Mouse (Mus musculus) ES-Bruce4 (cell line): ENCODE measurements around the gene Klrb1f. TPM values are rescaled to one million over a fixed set of nuclear protein-coding genes. Genes with fewer than 3 reads are reported as not detected.

Experiments
- H3K27ac ChIP-seq: 2 replicates; pipeline ENCODE4 v1.5.1; 2012; ENCODE audit warnings: low read length, inconsistent platforms; ENCODE audit not compliant: insufficient read depth
- H3K27me3 ChIP-seq: 2 replicates; pipeline ENCODE4 v1.6.1; 2012; ENCODE audit warnings: mild to moderate bottlenecking, low read length, inconsistent platforms; ENCODE audit not compliant: control insufficient read depth, poor library complexity, insufficient read depth, severe bottlenecking
- H3K36me3 ChIP-seq: 2 replicates; pipeline ENCODE4 v1.6.1; 2012; ENCODE audit warnings: inconsistent platforms, mild to moderate bottlenecking, low read length, moderate library complexity; ENCODE audit not compliant: control insufficient read depth, poor library complexity, insufficient read depth, severe bottlenecking
- H3K4me1 ChIP-seq: one replicate; pipeline ENCODE4 v1.8.1; 2011; ENCODE audit warnings: low read length; ENCODE audit not compliant: control insufficient read depth, insufficient read depth
- H3K4me3 ChIP-seq: 2 replicates; pipeline ENCODE4 v1.5.1; 2011; ENCODE audit warnings: low read depth, mild to moderate bottlenecking, low read length
- H3K9ac ChIP-seq: 2 replicates; pipeline ENCODE4 v1.6.1; 2012; ENCODE audit warnings: low read depth, mild to moderate bottlenecking, inconsistent platforms; ENCODE audit not compliant: poor library complexity, severe bottlenecking
- H3K9me3 ChIP-seq: replicated peaks from 2 replicates; pipeline ENCODE4 v1.6.1; 2012; ENCODE audit warnings: mild to moderate bottlenecking, low read length, inconsistent platforms; ENCODE audit not compliant: control insufficient read depth, poor library complexity, insufficient read depth, severe bottlenecking
- CTCF ChIP-seq: IDR thresholded peaks from one replicate; pipeline ENCODE4 v1.8.1; 2011; ENCODE audit warnings: low read depth, low read length
- EP300 ChIP-seq: IDR thresholded peaks from 2 replicates; pipeline ENCODE4 v1.6.1; 2011; ENCODE audit warnings: low read depth, low read length; ENCODE audit not compliant: insufficient read depth
- POLR2A ChIP-seq: IDR thresholded peaks from one replicate; pipeline ENCODE4 v1.8.1; 2011; ENCODE audit warnings: low read length; ENCODE audit not compliant: insufficient read depth
- polyA plus RNA-seq: library from polyadenylated mRNA; stranded (reverse); fragments of >200 nt; gene quantifications from 2 replicates; pipeline ENCODE4 v1.2.4, GENCODE M21; 2011; ENCODE audit warnings: low read depth; ENCODE audit not compliant: missing spikeins, insufficient read depth, insufficient read length

The Klrb1f gene
- polyA plus RNA-seq, 1 experiment = not detected

DNA sequence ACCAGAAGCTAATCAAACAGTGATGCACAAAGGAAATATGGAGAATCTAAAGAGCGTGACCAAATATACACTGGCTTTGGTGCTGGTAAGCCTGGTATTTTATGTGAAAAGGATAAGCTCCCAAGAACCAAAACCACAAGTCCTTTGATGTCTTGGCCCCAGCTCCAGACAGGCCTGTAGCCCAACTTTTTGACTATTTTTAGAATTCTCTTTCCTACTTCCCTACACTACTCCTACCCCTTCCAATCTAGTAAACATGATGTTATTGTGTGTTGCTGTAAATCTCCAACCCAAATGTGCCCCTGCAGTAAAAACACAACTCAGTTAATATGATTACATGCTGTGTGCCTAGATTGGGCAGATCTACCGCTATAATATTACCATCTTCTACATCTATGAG lies 4.2 kb upstream of the Klrb1f start:
- no peaks in the 10 kb centered on the region for H3K36me3 ChIP-seq
- H3K9me3 ChIP-seq = peaks cover 29% of the 10 kb centered on the region
- H3K9ac ChIP-seq = no peak overlapping the region
- no peaks in the 10 kb centered on the region for H3K27me3 ChIP-seq
- peaks cover 2% of the 10 kb centered on the region for H3K4me1 ChIP-seq
- H3K4me3 ChIP-seq = no peak overlapping the region
- H3K27ac ChIP-seq = peak overlapping the region; percentile 49
- TF ChIP-seq EP300 (no peak), CTCF (no peak), POLR2A (no peak)

DNA sequence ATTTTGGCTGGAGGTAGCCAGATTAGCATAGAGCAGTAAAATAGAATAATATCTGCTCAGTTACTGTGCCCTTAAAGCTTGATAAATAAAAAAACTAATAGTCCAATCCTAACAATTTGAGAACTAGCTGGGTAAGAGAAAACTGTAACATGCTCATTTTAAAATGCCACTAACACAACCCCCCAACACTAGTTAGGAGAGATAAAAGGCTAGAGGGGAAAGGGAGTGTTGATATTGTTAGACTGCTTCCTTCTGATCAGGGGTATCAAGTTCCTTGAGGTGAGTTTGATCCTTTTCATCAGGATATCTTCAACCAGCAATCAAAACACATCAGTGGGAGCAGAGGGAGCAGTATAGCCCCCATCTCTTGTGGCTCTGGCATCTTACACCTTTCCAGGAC lies 3.2 kb upstream of the Klrb1f start:
- H3K9me3 ChIP-seq = peaks cover 29% of the 10 kb centered on the region
- no peak overlapping the region for H3K4me3 ChIP-seq
- no peak overlapping the region for H3K27ac ChIP-seq
- H3K4me1 ChIP-seq = peaks cover 2% of the 10 kb centered on the region
- H3K36me3 ChIP-seq = no peaks in the 10 kb centered on the region
- no peaks in the 10 kb centered on the region for H3K27me3 ChIP-seq
- TF ChIP-seq EP300 = no peak
- no peak for TF ChIP-seq POLR2A
- TF ChIP-seq CTCF = no peak
- no peak overlapping the region for H3K9ac ChIP-seq

DNA sequence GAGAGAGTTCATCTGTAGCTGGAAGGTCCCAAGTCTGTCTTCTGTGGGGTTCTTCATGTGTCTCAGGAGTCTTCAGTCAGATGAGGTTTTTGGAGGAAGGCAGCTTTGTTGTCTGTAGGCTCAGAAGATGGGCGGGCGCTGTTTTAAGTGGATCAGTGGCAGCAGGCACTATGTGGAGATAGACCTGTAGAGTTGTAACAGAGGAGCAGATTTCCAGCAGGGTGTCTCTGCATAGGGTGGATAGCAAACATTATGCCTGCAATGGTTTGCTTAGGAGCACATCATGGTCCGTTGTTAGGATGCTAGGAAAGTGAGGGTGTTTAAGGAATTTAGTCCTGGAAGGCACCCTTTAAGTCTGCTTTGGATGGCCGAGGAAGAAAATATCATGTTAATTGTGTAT lies 2.7 kb downstream of the Klrb1f start:
- H3K27ac ChIP-seq = no peak overlapping the region
- H3K4me3 ChIP-seq = no peak overlapping the region
- no peak overlapping the region for H3K9ac ChIP-seq
- no peaks in the 10 kb centered on the region for H3K36me3 ChIP-seq
- TF ChIP-seq EP300 (no peak), CTCF (no peak)
- H3K4me1 ChIP-seq = peaks cover 2% of the 10 kb centered on the region
- peaks cover 1% of the 10 kb centered on the region; the same call in 1 of the 2 replicates for H3K9me3 ChIP-seq
- H3K27me3 ChIP-seq = no peaks in the 10 kb centered on the region

DNA sequence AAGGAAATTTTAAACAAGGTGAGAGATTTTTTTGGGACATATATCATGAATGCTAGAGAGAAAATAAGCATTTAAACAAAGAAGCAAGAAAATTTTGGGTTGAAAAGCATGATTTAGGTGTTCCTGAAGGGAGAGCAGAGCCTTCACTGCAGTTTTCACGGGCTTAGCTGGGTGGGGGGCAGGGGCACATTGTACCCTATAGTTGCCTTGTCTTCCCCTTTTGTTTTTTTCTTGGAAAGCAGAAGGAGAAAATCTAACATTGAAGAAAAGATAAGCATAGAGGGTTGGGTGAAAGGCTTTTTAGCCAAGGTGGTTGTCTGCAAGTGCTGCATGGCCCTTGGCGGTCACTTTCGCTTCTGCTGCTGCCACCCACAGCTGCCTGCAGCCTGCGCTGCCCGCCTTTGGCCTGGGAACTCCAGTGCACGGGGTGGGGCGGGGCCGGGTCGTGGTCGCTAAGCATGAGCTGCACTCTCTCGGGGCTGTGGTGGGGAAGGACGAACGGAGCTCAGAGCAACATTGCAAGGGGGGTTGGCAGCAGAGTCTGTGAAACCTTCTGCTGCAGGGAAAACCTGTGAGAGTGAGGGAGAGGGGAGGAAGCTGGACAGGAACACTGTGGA lies 3.3 kb downstream of the Klrb1f start:
- H3K27me3 ChIP-seq = no peaks in the 10 kb centered on the region
- H3K36me3 ChIP-seq = no peaks in the 10 kb centered on the region
- H3K4me3 ChIP-seq = peak overlapping the region; percentile 73
- H3K4me1 ChIP-seq = no peaks in the 10 kb centered on the region
- peak overlapping the region; percentile 13; the same call in 1 of the 2 replicates for H3K9ac ChIP-seq
- no peaks in the 10 kb centered on the region for H3K9me3 ChIP-seq
- no peak for TF ChIP-seq CTCF
- no peak for TF ChIP-seq POLR2A
- 0 out of 2 replicates have a peak, but pooled peaks have one; percentile 37 for TF ChIP-seq EP300
- no peak overlapping the region for H3K27ac ChIP-seq

DNA sequence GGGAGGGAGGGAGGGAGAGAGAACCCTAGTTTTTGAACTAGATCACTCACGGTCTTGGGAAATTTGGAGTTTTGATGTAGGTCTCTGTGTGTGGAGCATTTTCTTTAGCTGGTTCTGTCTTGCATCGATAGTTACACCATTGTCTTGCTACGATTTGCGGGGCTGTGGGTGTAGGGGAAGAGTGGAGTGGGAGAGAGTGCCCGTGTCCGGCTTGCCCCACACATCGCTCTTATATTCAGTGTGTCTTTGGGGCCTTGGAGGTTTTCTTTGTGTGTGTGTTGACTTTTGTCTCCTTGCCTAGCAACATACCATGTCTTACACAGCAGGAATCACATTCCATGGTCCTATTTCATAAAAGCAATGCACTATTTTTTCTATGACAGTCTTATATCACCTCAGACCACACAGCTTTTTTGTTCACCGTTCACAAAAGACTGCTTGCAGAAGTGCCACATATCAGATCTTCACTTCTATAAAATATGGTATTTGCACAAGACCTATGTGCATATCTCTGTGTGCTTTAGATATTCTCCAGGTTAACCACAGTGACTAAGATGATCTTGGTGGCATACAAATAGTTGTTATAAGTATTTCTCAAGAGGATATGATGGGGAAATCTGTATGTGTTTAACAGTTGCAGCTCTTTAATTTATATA lies 4.0 kb downstream of the Klrb1f start:
- peak overlapping the region; percentile 63 for H3K4me3 ChIP-seq
- no peaks in the 10 kb centered on the region for H3K27me3 ChIP-seq
- H3K4me1 ChIP-seq = no peaks in the 10 kb centered on the region
- no peaks in the 10 kb centered on the region for H3K36me3 ChIP-seq
- peak overlapping the region; percentile 13; the same call in 1 of the 2 replicates for H3K9ac ChIP-seq
- no peak for TF ChIP-seq CTCF
- H3K9me3 ChIP-seq = no peaks in the 10 kb centered on the region
- H3K27ac ChIP-seq = no peak overlapping the region

DNA sequence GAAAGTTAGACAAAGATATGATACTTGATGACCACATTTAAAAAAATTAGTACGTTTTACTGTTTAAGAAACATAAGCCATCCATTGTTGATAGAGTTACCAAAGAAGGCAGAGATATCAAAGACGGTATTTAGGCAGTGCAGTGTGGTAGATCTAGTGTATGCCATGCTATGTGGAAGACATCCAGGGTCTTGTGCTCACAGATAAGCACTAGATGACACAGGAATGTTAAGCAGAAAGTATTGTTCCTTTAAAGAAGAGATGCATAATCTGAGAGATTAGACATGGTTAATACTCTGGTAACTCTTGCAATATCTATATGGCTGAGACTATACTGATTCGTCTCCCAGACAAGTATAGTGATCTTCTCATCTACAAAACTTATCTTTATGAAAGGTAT lies 5.4 kb downstream of the Klrb1f start:
- Histone ChIP-seq H3K4me1 (no peaks in the 10 kb centered on the region), H3K27ac (no peak overlapping the region), H3K27me3 (no peaks in the 10 kb centered on the region), H3K9me3 (no peaks in the 10 kb centered on the region), H3K9ac (no peak overlapping the region), H3K4me3 (no peak overlapping the region), H3K36me3 (no peaks in the 10 kb centered on the region)
- no peak for TF ChIP-seq CTCF
- TF ChIP-seq POLR2A = no peak
- TF ChIP-seq EP300 = no peak
